Mouse (Mus musculus) naive thymus-derived CD4-positive, alpha-beta T cell, adult 2 months (primary cell): ENCODE results near the gene Phf14.
A peak's percentile ranks its signal among the peaks of the same experiment; 100 is the strongest.
"Not testable (repeated sequence)": the region's sequence is repeated elsewhere in the genome, so short reads cannot be mapped to it uniquely, and the experiment has no call there.

Source experiments
- DNase-seq: peaks from one replicate; pipeline ENCODE4 v3.0.0-alpha.2; 2011; ENCODE audit warnings: low read depth

The Phf14 gene

DNA sequence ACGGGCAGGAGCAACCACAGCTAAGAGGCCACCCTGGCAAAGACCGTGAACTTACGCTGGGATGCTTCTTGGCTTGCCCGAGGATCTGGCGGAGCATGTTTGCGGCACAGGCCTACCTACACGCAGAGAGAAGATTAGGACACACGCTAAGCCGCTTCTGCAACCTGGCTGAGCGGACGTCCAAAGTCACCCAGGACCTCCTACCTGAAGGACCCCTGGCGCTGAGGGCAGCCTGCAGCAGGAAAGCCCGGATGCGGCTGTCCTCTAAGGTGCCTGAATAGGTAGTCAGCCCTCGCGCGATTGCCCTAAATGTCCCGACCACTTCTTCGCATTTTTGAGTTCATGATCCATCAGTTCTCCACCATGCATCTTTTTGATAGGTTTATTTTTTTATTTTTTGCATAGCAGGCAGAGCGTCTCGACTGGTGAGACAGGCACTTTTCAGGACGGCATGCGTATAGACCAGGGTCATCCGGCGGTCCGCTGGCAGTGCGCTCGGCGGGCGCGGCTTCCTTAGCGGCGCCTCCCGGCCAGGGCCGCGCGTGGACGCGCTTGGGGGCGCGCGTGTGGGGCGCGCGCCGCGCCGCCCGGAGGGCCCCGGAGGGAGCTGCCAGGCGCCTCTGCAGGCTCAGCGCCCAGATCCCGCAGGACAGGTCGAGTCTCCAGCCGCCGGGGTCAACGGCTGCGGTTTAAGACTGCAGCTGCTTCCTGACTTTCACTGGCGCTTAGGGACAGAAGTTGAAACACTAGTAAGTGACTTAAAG, at the start of gene Phf14, which contains the start of gene Ndufa4:
Phf14 (plus strand) TSS at position 541 of the 764 bp plus-strand sequence.
Ndufa4 (minus strand) TSS at position 229 of the 764 bp plus-strand sequence.
- DNase-seq, result peak; percentile 94

DNA sequence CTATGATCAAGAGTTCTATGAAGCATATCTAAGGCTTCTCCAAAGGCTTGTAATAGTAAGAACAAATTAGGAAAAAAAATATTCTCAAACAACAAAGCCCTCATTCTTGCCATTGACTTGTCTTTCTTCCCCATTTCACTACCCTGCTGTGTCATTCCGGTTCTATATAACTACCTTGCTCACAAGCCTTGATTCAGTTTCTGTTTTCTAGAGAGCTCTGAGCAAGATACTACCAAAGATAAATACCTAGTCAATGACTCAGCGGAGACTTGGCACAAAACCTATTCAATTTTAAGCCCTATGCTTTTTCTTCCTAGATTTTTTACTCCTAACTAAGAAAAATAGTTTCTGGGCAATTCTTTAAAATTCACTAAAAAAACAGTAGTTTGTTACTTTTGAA, 32.2 kb upstream of the Phf14 start:
- DNase-seq, result not testable (repeated sequence)

DNA sequence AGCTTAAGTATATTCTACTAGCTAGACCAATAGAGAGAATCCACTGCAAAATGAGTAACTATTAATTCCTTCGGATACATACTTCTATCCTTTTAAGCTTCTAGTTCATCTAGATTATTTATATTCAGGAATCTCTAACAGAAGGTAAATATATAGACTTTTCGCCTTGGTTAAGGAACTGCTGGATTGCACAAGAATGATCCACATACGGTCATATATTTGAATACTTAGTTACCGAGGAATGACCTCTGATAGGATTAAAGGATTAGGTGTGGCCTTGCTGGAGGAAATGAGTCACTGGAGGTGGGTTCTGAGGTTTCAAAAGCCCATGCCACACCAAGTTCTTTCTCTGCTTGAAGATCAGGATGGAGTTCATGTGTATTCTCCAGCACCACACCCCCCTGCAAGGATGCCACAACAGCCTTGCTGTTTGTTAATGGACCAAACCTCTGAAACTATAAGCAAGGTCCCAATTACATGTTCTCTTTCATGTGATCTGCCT, 6.7 kb upstream of the Phf14 start:
- DNase-seq, result no peak

DNA sequence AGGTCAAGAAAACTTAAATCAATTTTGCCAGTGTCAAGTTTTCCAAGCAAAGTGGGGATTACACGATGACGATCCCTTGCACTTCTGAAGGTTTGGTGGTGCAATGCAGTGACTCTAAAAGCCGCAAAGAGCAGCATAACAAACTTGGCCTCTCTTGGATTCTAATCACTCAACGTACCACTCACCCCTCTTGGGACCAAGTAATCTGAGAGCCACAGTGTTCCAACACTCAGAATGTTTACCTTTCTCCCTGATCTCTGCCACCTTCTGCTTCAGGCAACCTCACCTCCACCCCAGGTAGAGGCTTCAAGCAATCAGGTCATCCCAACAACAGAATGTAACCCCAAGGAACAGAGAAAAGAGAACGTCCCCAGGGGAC, 730 bp upstream of the Phf14 start:
- no peak for DNase-seq

DNA sequence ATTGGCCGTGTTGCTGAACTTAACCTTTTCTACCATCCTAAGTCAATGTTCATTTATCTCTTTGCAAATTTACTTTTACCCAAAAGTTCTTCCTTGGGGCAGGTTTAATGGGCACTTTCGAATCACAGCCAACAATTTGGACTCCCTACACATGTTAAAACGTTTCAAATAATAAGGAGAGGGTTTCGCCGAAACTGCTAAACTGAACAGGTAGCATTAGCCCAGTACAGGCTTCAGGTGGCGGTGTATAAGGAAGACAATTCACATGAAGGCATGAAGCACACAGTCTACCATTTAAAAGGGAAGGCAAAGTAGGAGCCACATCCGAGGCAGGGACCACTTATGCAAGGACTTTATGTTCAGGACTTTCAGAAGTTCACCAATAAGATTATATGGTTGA, 561 bp downstream of the Phf14 start:
- peak; percentile 45 for DNase-seq

DNA sequence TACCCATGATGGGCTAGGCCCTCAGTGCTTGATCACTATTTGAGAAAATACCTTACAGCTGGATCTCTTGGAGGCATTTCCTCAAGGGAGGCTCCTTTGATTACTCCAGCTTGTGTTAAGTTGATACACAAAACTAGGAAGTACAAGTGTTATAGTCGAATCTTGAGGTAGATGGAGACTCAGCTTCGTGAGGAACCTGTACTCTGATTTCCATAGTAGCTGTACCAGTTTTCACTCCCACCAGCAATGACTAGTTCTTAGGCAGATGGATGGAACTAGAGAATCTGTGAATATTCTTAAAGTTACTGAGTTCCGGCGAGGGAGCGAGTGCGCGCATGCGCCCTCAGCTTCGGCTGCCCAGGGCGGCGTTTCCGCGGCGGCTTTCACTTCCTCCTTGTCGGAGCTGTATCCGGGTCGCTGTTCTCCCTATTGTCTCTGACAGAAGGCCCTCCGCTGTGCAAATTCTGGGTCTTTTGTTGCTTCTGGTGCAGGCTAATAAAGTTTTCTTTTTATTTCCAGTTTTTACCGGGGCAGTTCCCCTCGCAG, 18.0 kb downstream of the Phf14 start:
- peak; percentile 93 for DNase-seq

DNA sequence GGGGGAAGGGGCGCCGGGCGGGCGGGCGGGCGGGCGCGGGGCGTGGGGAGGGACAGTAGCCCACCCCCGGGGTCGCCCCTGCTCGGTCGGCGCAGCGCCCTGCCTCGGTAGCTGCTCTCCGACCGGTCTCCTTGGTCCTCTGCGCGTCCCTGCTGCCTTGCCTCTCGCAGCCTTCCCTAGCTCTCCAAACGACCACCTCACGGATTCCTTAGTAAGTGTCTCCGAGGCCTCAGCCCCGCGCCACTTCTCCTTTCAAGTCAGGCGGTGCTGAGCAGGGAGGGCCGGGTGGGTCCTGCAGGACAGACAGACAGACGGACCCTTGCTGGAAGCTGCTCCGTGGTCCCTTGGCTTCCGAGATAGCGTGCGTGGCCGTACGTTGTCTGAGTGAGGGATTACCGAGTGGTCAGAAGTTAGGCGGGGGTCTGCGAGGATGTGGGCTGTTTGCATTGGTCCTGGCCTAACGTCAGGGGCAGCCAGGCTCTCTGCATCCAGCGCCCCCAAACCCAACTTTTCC, 18.5 kb downstream of the Phf14 start:
- DNase-seq, result peak; percentile 55

DNA sequence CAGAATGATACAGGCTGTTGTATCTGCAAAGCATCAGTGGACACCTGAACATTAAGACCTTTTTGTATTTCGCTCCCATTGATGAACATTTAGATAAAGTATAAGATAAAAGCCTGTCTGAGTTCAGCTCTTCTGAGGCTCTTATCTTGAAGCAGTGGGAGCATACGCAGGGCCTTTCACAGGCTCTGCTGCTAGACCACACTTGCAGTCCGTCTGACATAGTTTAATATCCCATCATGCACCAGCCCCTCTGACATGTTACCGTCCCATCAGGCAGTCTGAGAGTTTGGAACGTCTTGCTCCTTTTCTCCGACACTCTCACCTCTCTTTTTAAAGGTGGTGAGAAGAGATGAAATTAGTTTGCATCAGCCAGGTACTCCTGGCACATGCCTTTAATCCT, 19.9 kb downstream of the Phf14 start:
- no peak for DNase-seq

DNA sequence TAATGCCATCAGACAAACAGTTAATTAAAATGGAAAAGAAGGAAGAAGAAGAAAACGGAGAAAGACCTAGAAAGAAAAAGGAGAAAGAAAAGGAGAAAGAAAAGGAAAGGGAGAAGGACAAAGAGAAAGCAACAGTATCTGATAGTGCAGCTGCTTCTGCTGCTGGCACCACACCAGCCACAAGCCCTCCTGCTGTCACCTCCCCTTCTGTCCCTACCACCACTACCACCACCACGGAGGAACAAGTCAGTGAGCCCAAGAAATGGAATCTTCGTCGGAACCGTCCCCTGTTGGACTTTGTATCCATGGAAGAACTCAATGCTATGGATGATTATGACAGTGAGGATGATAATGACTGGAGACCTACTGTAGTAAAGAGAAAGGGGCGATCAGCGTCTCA, 25.8 kb downstream of the Phf14 start:
- DNase-seq, result no peak

DNA sequence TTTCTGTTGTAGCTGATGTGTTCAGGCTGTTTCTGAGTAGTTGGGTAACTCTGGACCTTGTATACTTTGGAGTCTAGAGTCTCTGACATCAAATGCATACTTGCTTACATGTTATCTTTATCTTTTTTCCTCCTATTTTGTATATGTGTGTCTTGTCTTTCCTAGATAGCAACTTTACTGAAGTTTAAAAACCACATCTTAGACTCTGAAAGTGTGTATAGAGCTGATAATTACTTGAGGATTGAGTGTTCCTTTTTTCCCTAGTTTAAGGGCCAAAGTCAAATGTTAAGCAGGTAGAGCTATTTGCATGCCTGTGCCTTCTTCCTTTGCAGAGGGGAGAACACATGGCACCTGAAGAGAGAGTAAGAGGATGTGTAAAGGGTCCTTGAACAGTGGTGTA, 33.3 kb downstream of the Phf14 start:
- DNase-seq, result no peak

DNA sequence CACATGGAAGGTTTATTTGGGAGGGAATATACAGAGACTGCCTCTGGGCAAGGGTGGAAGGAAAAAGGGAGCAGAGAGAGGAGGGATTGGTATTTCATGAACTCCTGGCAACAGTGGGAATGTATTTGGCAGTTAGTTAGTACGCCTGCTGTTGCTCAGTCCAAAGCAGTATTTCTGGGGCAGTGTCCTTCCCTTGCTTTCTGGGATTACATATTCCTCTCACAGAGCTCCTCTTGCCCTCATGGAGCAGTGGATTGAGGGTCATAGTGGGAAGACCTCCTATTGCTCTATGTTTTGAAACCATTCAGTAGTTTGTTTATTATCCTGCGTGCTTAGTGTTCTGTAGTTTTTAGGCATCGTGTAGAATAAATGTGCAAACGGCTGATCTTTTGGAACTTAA, 34.5 kb downstream of the Phf14 start:
- no peak for DNase-seq

DNA sequence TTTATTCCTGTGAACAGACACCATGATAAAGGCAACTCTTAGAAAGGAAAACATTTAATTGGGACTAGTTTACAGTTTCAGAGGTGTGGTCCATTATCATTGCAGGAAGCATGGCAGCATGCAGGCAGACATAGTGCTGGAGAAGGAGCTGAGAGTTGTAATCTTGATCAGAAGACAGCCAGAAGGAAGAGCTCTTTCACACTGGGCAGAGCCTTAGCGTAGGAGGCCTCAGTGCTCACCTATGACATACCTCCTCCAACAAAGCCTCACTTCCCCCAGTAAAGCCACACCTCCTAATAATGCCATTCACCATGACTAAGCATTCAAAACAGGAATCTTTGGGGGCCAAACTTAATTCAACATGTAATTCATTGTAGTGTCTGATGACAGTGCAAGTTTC, 40.5 kb downstream of the Phf14 start:
- DNase-seq, result no peak

DNA sequence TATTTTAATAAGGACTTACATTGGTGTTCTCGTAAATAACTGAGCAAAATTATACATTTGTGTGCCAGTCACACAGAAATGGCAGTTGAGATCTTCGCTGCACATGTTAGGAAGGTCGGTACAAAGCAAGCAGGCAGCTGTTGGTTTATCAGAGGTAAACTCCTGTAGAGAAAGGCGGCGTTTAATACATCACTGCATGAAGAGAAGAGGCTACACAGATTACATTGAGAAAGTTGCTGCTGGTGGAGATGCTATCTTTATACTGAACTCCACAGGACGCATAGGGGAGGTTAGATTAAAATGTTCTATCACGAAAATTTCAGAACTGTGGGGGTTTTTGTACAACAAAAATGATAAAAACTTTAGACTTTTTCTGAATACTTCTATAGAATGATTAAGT, 52.6 kb downstream of the Phf14 start:
- DNase-seq, result no peak

DNA sequence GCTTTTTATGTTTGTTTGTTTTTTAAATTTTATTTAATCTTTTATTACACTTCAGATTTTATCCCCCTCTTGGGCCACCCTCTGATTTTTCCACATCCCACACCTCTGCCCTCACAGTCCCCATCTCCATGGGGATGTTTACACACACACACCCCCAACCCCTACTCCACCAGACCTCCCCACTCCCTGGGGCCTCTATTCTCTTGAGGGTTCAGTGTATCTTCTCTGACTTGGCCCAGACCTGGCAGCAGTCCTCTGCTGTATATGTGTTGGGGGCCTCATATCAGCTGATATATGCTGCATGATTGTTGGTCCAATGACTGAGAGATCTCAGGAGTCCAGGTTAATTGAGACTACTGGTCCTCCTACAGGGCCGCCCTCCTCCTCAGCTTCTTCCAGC, 86.2 kb downstream of the Phf14 start:
- DNase-seq, result no peak

DNA sequence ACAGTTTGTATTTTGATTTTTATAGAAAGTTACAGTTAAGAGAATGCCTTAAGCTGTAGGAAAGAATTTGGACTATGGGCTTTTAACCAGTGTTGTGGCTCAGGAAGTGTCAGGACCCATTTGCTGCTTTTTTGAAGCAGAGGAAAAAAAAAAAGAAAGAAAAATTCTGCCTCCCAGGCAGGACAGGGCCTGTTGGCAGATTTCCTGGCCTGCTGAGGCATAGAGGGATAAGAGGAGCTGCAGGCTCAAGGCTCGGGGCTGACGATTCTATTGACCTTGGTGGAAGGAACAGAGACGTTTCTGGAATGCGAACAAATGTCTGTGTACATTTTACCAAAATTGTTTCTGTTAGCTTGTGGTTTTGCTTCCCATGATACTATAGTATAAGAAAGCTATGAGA, 91.0 kb downstream of the Phf14 start:
- DNase-seq, result no peak

DNA sequence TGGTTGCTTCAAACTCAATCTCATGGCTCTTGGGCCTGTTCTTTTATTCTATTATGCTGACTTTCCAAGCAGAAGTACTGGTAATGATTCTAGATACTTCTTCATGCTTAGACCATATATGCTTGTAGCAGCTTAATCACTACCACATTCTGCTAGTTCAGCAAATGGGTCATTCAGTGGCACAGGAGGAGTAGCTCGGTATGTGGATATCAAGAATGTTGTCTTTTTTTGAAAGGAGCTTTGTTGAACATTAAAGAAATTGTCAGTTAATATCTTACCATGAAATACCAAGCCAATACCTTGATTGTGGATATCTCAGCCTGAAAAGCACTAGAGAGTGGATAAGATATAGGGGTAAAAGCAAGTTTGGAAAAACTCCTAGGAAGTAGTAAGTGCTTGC, 91.9 kb downstream of the Phf14 start:
- DNase-seq, result no peak

DNA sequence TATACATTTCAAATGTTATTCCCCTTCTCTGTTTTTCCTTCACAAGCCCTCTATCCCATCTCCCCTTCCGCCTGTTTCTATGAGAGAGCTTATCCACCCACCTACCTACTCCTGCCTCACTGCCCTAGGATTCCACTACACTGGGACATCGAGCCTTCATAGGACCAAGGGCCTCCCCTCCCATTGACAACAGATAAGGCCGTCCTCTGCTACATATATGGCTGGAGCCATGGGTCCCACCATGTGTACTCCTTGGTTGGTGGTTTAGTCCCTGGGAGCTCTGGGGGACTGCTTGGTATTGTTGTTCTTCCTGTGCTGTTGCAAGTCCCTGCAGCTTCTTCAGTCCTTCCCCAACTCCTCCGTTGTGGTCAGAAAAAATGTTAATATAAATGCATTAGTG, 97.8 kb downstream of the Phf14 start:
- DNase-seq, result no peak

DNA sequence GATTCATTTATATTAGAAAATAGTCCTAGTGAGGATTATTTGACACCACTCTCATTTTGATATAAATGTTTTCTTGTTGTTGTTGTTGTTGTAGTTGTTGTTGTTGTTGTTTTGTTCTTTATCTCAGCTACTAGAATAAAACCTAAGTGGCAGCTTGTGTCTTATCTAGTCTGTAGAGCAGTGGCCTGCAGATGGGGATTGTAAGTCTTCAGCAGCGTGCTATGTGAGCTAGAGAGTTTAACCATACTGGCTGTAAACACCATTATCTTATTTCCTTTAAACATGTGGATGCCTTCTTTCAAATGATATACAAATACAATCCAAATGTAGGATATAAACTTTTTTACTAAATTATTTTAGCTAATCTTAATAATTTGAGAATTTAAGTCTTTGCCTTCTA, 98.4 kb downstream of the Phf14 start:
- DNase-seq, result no peak

DNA sequence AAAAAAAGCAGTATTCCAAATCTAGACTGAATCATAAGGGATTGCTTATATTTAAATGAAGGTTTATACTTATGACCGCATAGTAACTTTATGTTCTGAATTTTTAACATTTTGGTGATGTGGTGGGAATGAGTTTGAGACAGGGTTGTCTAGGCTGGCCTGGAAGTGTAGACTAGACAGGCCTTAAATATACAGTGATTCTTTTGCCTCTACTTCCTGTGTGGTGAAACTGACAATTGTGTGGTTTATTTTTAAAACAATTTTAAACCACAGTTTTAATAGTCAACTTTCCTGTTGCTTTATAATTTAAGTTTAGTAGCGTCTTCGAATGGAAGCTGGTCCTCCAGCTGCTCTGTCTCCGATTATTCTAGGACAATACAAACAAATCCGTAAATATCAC, 104.5 kb downstream of the Phf14 start:
- no peak for DNase-seq

DNA sequence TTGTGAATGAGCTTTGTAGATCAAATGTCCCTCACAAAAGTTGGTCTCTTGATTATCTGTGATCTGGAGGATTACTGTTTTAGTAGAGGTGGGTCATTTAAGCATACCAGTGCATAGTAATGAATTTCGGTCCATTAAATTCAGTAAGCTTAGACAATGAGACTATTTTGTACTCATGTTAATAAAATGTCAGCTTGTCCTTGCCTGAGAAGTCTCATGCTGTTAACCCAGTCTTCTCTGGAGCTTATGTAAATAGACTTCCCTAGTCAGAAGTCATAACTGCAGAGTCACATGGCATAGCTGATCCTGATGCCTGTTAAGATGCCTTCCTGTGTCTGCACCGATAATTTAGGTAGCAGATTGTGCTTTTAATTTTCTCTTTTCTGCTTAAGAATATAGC, 106.4 kb downstream of the Phf14 start:
- no peak for DNase-seq

DNA sequence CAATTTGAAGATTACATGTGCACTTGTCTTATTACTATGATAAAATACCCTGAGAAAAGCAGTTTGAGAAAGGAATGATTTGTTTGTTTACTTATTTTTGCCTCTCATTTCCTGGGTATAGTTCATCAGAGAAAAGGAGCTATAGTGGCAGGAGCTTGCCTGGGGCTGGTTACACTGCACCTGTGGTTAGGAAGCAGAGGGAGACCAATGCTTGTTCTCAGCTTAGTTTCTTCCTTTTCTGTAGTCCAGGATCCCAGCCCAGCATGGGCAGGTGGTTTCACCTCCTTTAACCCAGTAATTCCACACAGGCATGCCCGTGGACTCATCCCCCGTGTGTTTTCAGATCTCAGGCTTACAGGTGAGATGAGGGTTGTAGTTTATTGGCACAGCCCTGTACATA, 107.1 kb downstream of the Phf14 start:
- DNase-seq, result no peak

DNA sequence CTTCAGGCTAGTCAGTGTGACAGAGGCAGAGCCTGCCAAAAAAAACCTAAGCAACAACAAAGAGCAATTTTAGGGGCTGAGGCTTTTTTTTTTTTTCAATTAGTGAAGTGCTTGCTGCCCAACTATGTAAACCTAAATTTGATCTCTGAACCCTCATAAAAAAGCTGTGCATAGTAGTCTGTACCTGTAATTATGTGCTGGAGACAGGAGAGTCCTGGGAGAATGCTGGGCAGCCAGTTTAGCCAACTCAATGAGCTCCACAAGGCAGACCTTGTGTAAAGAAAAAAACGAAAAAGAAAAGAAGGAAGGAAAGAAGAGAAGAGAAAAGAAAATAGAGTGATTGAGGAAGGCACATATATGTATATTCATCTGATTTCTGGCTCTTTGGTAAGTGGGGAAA, 112.1 kb downstream of the Phf14 start:
- no peak for DNase-seq

DNA sequence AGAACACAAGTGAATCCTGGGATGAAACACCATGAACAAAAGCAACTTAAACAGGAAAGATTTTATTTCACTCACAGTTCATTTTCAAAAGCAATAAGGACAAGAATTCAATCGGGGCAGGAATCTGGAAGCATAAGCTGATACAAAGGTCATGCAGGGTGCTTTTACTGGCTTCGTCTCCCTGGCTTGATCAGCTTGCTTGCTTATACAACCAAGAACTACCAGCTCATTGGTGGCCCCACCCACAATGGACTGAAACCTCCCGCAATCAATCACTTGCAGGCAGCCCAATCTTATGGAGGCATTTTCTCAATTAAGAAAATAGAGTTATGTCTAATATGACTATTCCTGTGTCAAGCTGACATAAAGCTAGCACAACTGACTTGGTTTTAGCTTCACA, 112.5 kb downstream of the Phf14 start:
- no peak for DNase-seq

DNA sequence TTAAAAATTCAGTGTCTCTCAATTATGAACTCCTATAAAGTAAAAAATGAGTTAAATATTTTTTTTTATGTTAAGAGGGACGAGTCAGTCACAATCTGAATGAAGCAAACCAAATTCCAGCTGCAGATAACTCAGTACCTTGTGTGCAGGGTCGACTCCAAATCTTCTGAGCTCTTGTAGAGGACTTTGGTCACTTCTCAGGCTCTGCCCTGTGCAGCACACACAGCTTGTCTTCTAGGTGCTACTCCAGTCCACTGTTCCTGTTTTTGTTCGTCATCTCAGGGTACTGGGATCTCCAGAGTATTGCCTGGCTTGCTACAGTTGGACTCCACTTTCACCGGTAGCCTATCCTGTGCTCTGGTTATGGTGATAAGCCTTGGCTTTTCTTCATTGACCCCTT, 113.1 kb downstream of the Phf14 start:
- DNase-seq, result no peak
